Mouse (Mus musculus) neural tube, embryonic 12.5 days (tissue): ENCODE results near the gene Zfand3. TPM values are rescaled to one million over a fixed set of nuclear protein-coding genes. Genes with fewer than 3 reads are reported as not detected.
A peak's percentile ranks its signal among the peaks of the same experiment; 100 is the strongest.

ENCODE experiments used
- ATAC-seq: fragments of 200-750 bp; cut with Nextera tagmentation; 2 replicates; pipeline ENCODE4 v1.8.0; 2017; ENCODE audit warnings: low read depth, mild to moderate bottlenecking, moderate TSS enrichment, moderate library complexity; ENCODE audit not compliant: low FRiP score
- H3K27ac ChIP-seq: fragments of 300-500 bp; sonication (generic); 2 replicates; pipeline ENCODE4 v1.5.1; 2016
- H3K27me3 ChIP-seq: fragments of 300-500 bp; sonication (generic); replicated peaks from 2 replicates; pipeline ENCODE4 v1.6.1; 2016; ENCODE audit warnings: mild to moderate bottlenecking
- H3K36me3 ChIP-seq: fragments of 300-500 bp; sonication (generic); 2 replicates; pipeline ENCODE4 v1.6.1; 2016; ENCODE audit warnings: mild to moderate bottlenecking
- H3K4me1 ChIP-seq: fragments of 300-500 bp; sonication (generic); 2 replicates; pipeline ENCODE4 v1.6.1; 2016
- H3K4me2 ChIP-seq: fragments of 300-500 bp; sonication (generic); replicated peaks from 2 replicates; pipeline ENCODE4 v1.6.1; 2016; ENCODE audit warnings: mild to moderate bottlenecking
- H3K4me3 ChIP-seq: fragments of 300-500 bp; sonication (generic); 2 replicates; pipeline ENCODE4 v1.5.1; 2016
- H3K9ac ChIP-seq: fragments of 300-500 bp; sonication (generic); 2 replicates; pipeline ENCODE4 v1.6.1; 2016; ENCODE audit warnings: mild to moderate bottlenecking
- H3K9me3 ChIP-seq: fragments of 300-500 bp; sonication (generic); 2 replicates; pipeline ENCODE4 v1.6.1; 2016; ENCODE audit warnings: mild to moderate bottlenecking
- WGBS: fragments of 180-500 bp; shearing (Covaris S2); methylation state at CpG from one replicate; pipeline ENCODE4 v1.1.7; 2016; 5-methylcytosine and 5-hydroxymethylcytosine counted together
- polyA plus RNA-seq: library from polyadenylated mRNA; unstranded; fragments of >200 nt; fragmentation: Nextera tagmentation; extraction: Ambion mirVana; gene quantifications from 2 replicates; pipeline ENCODE4 v1.2.1, GENCODE M21; 2016

Gene Zfand3
- polyA plus RNA-seq, 1 experiment from 2014 or later = 88.4 TPM

DNA sequence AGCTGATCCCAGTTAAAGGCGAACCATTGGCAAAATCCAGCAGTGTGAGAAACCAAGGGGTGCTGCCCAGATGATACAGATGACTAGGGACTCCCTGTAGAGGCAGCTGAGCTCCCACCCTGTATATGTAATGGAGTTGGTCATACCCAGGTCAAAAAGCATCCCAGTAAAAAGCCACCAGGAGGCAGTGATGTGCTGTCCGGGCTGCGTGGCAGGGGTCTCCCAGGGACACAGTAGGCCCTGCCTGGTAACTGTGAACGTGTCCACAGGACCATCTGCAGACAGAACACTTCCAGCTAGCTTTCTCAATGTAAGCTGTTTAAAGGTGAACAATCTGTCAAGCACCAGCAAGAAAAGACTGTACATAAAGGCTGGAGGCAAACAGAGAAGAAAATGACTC is 228.2 kb downstream of the Zfand3 start:
- 49% methylated on average over 4 of the region's 4 CpGs for WGBS
- Histone ChIP-seq H3K9ac (no peak overlapping the region), H3K27ac (no peak overlapping the region), H3K4me2 (no peak overlapping the region), H3K36me3 (no peaks in the 10 kb centered on the region), H3K27me3 (no peaks in the 10 kb centered on the region), H3K9me3 (no peaks in the 10 kb centered on the region), H3K4me3 (no peak overlapping the region), H3K4me1 (peaks cover 37% of the 10 kb centered on the region)
- peak; percentile 61; the same call in 1 of the 2 replicates for ATAC-seq

DNA sequence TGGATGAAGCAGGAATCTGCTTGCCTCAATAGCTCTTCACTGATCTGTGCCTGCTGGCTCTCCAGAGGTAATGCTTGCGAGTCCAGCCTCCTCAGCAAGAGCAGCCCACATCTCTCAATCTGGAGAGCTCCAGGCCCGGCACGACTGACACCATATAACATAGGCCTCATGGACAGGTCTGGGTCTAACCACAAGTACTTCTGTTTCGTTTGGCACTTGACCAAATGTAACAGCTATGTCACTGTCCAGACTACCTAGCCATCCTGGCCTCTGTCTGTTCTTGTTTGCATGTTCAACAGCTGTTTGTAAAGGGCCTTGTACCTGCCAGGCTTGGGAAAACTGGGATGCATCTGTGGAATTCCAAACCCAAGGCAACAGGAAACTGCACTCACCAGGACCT is 230.8 kb downstream of the Zfand3 start:
- 72% methylated on average over 4 of the region's 4 CpGs for WGBS
- Histone ChIP-seq H3K27me3 (no peaks in the 10 kb centered on the region), H3K27ac (no peak overlapping the region), H3K36me3 (no peaks in the 10 kb centered on the region), H3K4me1 (peaks cover 27% of the 10 kb centered on the region), H3K9me3 (no peaks in the 10 kb centered on the region), H3K9ac (no peak overlapping the region), H3K4me3 (no peak overlapping the region), H3K4me2 (no peak overlapping the region)
- no peak for ATAC-seq

DNA sequence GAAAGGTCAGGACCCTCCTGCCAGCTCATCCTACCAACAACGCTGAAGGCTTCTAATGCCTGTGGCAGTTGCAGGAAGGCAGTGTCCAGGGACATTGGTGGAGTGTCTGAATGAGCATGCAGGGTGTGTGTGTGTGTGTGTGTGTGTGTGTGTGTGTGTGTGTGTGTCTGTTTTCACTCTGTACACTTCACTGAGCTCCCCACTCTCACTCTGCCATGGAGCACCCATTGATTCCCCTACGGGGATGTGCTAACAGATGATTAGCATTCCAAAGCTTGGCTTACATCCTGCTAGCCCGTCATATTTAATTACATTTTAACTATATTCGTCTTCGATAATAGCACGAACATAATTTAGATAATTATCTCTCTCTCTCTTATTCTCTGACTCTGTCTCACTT is 232.1 kb downstream of the Zfand3 start:
- Histone ChIP-seq H3K9me3 (no peaks in the 10 kb centered on the region), H3K27me3 (no peaks in the 10 kb centered on the region), H3K4me3 (no peak overlapping the region), H3K9ac (no peak overlapping the region), H3K4me2 (no peak overlapping the region), H3K36me3 (no peaks in the 10 kb centered on the region), H3K4me1 (peaks cover 34% of the 10 kb centered on the region), H3K27ac (no peak overlapping the region)
- no peak for ATAC-seq
- WGBS = 89% methylated on average over 6 of the region's 6 CpGs

DNA sequence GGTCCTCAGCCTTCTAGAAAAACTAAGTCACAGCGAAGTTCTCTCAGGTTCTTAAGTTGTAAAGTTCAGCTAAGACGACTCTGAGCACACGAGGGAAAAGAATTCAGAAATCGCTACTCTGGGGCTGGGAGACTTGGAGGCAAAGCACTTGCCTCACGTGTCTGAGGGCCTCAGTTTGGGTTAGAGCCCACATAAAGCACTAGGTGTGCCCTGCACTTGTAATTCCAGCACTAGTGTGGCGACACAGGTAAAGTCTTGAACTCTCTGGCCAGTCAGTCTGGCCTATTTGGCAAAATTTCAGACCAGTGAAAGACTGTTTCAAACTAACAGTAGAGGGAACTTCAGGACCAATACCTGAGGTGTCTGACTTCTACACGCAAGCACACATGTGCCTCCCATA is 233.1 kb downstream of the Zfand3 start:
- H3K36me3 ChIP-seq = no peaks in the 10 kb centered on the region
- no peak overlapping the region for H3K9ac ChIP-seq
- no peak for ATAC-seq
- no peak overlapping the region for H3K4me3 ChIP-seq
- H3K4me1 ChIP-seq = peaks cover 39% of the 10 kb centered on the region
- H3K27me3 ChIP-seq = no peaks in the 10 kb centered on the region
- WGBS = 87% methylated on average over 7 of the region's 7 CpGs
- H3K27ac ChIP-seq = no peak overlapping the region
- no peaks in the 10 kb centered on the region for H3K9me3 ChIP-seq
- no peak overlapping the region for H3K4me2 ChIP-seq

DNA sequence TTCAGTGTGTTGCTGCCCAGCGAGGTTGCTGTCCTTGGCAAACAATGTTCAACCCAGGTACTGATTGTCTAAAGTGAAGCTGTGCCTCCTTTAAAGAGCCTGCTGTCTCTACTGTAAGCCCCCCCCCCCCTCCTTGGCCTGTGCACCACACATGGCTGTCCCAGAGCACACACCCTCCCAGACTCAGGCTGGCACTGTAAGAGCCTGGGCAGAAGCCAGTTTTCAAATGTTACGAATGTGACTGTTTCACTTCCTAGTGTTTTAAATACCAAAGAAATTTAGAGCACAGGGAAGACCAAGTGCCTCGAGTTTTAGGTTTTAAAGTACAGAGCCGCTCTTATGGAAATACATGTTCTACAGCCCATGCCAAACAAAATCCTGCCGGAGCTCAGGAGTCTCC is 234.9 kb downstream of the Zfand3 start:
- Histone ChIP-seq H3K4me3 (no peak overlapping the region), H3K9me3 (no peaks in the 10 kb centered on the region), H3K27me3 (no peaks in the 10 kb centered on the region), H3K4me2 (no peak overlapping the region), H3K27ac (no peak overlapping the region), H3K36me3 (no peaks in the 10 kb centered on the region), H3K9ac (no peak overlapping the region), H3K4me1 (peaks cover 38% of the 10 kb centered on the region)
- no peak for ATAC-seq
- WGBS = 89% methylated on average over 5 of the region's 5 CpGs

DNA sequence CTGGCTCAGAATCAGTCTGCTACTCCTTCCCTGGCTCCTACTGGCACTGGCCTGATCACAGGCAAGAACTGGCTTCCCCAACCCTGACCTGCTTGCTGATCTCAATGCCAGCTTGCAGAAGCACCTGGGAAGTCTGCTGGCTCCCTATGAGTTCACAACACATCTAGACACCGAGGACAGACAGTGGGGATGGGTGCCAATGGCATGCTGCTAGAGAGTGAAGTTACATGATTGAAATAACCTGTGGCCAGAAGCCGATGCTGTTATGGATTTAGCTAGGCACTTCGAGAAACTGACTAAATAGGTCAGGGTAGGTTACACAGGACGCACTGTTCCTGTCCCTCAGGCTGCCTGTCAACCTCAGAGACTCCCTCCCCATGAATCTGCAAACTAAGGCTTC is 236.1 kb downstream of the Zfand3 start:
- no peak for ATAC-seq
- Histone ChIP-seq H3K4me1 (peaks cover 39% of the 10 kb centered on the region), H3K9ac (no peak overlapping the region), H3K4me3 (no peak overlapping the region), H3K36me3 (no peaks in the 10 kb centered on the region), H3K9me3 (no peaks in the 10 kb centered on the region), H3K27me3 (no peaks in the 10 kb centered on the region), H3K27ac (no peak overlapping the region), H3K4me2 (no peak overlapping the region)
- 93% methylated on average over 4 of the region's 4 CpGs for WGBS

DNA sequence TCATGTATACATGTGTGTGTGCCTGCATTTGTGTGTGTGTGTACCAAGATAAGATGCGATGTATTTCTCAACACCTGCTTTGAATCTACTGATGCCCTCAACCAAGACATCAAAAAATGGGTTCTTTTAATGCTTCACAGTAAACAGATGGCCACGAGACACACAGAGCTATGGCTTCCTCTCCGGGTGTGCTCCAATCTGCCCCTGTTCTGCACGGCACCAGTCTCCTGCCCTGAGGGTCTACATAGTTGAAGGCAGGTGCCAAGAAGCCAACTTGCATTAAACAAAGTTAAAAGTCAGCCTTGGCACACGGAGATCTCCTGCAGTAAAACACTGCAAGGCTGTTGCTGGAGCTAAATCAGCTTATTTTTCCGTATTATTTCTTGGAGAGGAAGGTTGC is 236.5 kb downstream of the Zfand3 start:
- no peak overlapping the region for H3K27ac ChIP-seq

DNA sequence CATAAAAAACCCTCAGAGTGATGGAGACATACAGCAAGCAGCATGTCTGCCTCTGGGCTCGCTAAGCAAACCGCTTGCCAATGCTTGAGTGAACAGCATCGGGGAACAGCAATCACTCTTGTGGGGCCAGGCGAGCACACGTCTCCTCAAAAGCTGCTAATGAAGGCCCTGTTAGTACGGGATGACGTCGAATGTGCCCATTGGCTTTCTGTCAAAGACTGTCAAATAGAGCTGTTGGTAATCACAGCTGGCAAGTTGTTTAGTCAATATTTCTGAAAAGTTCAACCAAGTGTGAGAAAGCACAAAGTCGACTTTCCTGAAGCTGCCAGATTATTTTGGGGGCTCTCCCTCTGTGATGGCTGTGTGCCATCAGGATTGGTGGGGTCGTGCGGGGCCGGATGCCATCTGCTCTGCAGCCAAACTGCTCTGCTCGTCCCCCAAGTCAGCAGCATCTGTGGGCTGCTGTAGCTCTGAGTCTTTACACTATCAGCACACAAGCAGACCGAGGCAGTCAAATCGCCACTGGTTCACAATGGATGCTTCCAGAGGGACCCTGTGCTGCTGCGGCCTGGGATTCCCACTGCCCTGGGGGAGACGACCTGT is 237.3 kb downstream of the Zfand3 start:
- Histone ChIP-seq H3K4me3 (no peak overlapping the region), H3K9me3 (no peaks in the 10 kb centered on the region), H3K36me3 (no peaks in the 10 kb centered on the region), H3K27me3 (no peaks in the 10 kb centered on the region), H3K4me1 (peaks cover 33% of the 10 kb centered on the region), H3K27ac (no peak overlapping the region), H3K9ac (no peak overlapping the region), H3K4me2 (no peak overlapping the region)
- WGBS = 65% methylated on average over 17 of the region's 17 CpGs
- no peak for ATAC-seq

More for the DNA sequence above, 236.5 kb downstream of the Zfand3 start:
- Histone ChIP-seq H3K4me2 (no peak overlapping the region), H3K36me3 (no peaks in the 10 kb centered on the region), H3K4me3 (no peak overlapping the region), H3K9ac (no peak overlapping the region), H3K4me1 (peaks cover 38% of the 10 kb centered on the region), H3K27me3 (no peaks in the 10 kb centered on the region), H3K9me3 (no peaks in the 10 kb centered on the region)
- no peak for ATAC-seq
- WGBS = 79% methylated on average over 6 of the region's 6 CpGs

DNA sequence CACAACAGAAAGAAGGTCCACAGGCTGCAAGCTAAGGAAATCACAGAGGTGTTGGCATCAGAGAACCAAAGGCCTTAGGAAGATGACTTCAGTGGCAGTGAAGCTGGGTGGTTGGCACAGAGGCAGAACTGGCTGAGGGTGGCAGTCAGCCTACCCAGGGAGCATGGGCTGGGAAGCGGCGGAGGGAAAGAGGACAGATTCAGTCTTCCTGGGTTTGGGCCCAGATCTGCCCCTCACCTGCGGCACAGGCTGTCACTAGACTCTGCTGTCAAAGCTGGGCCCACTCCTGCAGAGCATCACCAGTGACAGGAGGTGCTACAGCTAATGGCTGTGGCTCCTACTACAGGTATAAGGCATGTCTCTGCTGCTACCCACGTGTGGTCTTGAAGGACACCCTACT is 238.1 kb downstream of the Zfand3 start:
- Histone ChIP-seq H3K27ac (no peak overlapping the region), H3K4me1 (peaks cover 35% of the 10 kb centered on the region), H3K27me3 (no peaks in the 10 kb centered on the region), H3K9ac (no peak overlapping the region), H3K36me3 (no peaks in the 10 kb centered on the region), H3K9me3 (no peaks in the 10 kb centered on the region), H3K4me3 (no peak overlapping the region), H3K4me2 (no peak overlapping the region)
- WGBS = 96% methylated on average over 4 of the region's 4 CpGs
- no peak for ATAC-seq

DNA sequence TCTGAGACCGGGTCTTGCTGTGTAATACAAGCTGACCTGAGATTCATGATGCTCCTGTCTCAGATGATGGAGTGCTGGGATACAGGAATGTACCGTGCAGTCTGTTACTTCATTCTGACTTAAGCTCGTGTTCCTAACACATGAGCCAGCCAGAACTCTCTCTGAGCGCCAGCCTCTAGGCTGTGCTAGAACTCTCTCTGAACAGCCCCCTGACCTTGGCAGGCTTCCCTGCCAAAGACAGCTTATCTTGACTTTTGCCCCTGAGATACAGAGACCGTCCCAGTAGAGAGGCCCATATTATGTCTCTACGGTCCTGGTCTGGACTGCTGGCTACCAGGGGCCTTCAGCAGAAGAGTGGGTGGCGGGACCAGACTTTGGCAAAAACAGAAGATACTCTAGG is 239.0 kb downstream of the Zfand3 start:
- 85% methylated on average over 7 of the region's 7 CpGs for WGBS
- no peak overlapping the region for H3K4me2 ChIP-seq
- no peaks in the 10 kb centered on the region for H3K9me3 ChIP-seq
- H3K36me3 ChIP-seq = no peaks in the 10 kb centered on the region
- H3K9ac ChIP-seq = no peak overlapping the region
- H3K4me3 ChIP-seq = no peak overlapping the region
- peaks cover 35% of the 10 kb centered on the region for H3K4me1 ChIP-seq
- ATAC-seq = no peak
- no peak overlapping the region for H3K27ac ChIP-seq
- H3K27me3 ChIP-seq = no peaks in the 10 kb centered on the region

DNA sequence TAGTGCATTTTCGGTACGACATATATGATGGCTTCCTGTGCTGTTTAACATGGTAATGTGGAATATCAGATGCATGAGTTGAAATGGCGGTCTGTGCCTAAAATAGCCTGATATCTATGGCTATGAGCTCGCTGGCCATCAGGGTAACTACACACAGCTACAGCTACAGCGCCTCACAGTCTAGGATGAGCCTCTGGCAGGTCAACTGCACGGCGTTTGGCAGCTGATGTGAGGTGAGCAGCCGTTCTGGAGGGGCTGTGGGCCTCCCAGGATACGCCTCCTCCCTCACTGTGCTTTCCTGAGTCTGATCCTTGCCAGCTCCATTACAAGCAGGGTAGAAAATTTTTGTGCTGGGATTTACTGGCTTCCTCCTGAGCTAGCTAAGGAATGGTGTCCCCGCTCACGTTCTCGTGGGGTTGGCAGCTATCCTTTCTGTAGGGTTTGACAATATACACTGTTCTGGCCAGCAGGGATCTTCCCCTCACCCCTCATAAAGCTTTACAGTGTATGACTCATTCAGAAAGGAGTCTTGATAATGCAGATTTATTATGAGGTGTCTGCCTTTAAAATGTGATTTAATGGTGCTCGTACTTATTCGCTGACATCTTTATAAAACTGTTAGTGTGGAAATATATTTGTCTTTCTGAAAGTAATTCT is 240.2 kb downstream of the Zfand3 start:
- no peak for ATAC-seq
- H3K4me3 ChIP-seq = no peak overlapping the region
- H3K36me3 ChIP-seq = no peaks in the 10 kb centered on the region
- H3K4me2 ChIP-seq = no peak overlapping the region
- no peaks in the 10 kb centered on the region for H3K9me3 ChIP-seq
- H3K4me1 ChIP-seq = peaks cover 35% of the 10 kb centered on the region
- 65% methylated on average over 14 of the region's 14 CpGs for WGBS
- H3K27ac ChIP-seq = no peak overlapping the region
- H3K27me3 ChIP-seq = no peaks in the 10 kb centered on the region
- H3K9ac ChIP-seq = no peak overlapping the region

DNA sequence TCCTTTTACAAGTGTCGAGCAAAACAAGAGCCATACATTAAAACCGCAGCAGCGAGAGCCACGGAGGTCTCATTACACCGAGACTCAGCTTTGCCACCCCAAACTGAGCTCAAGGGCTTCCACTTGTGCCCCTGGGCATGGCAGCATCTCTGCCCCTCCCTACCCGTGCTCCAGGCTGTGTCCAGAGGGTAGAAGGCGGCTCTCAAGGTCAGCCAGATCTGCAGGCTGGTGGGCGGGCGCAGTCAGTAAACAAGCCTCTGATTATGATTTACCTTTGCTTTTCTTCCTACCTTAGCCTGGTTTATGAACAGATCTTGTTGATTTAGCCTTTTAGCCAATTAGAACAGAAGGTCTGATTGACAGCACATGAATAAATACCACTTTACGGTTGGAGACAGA is 240.8 kb downstream of the Zfand3 start:
- no peaks in the 10 kb centered on the region for H3K27me3 ChIP-seq
- H3K36me3 ChIP-seq = no peaks in the 10 kb centered on the region
- ATAC-seq = no peak
- 55% methylated on average over 10 of the region's 10 CpGs for WGBS
- H3K4me1 ChIP-seq = peaks cover 37% of the 10 kb centered on the region
- no peak overlapping the region for H3K9ac ChIP-seq
- no peak overlapping the region for H3K4me3 ChIP-seq
- no peak overlapping the region for H3K27ac ChIP-seq
- H3K4me2 ChIP-seq = no peak overlapping the region
- no peaks in the 10 kb centered on the region for H3K9me3 ChIP-seq

DNA sequence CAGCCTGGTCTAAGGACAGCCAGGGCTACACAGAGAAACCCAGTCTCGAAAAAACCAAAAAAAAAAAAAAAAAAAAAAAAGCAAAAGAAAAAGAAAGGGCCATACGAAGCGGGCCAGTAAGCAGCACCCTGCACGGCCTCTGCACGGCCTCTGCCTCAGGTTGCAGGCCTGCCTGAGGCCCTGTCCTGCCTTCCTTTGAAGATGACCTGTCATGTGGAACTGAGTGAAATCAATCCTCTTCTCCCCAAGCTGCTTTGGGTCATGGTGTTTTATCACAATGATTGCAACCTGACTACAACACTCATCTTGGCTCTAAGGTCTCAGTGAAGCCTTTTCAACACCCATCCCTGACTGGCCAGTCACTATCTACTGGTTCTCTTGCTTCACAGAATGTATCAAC is 248.5 kb downstream of the Zfand3 start:
- no peaks in the 10 kb centered on the region for H3K27me3 ChIP-seq
- no peaks in the 10 kb centered on the region for H3K36me3 ChIP-seq
- H3K9me3 ChIP-seq = no peaks in the 10 kb centered on the region
- no peak overlapping the region for H3K4me3 ChIP-seq
- H3K27ac ChIP-seq = no peak overlapping the region
- peaks cover 35% of the 10 kb centered on the region for H3K4me1 ChIP-seq
- no peak for ATAC-seq
- H3K4me2 ChIP-seq = no peak overlapping the region
- H3K9ac ChIP-seq = no peak overlapping the region
- 63% methylated on average over 5 of the region's 5 CpGs for WGBS
